Mouse (Mus musculus) kidney, postnatal 36 days (tissue): Measurements from ENCODE around the gene Tpra1.

ENCODE experiments used
- DNase-seq, 2 experiments: peaks; one replicate each; pipeline ENCODE4 v3.0.0; 2021 to 2022; ENCODE audit warnings: mixed read lengths in 2 of 2

The Tpra1 gene

DNA sequence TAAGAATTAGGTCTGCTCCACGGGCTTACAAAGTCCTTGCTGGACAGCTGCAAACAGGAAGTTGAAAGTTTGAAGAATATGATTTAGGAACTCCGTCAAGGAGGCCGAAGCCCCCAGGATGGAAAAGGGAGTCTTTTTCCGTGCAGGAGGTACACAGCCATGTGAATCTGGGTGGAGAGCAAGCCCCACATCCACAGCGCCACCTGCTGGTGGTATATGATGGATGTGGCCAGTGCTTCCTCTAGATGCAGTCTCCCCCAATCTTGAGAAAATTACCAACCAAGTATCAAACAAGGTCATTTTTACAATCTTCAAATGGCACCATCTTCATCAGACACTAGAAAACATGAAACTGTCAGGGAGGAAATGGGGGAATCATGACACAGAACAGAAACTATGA, 8.5 kb upstream of the Tpra1 start:
- peak; percentile 44 to 89 for DNase-seq

GRCm38 (mm10) chr6:88895943-88896342, 6.1 kb upstream of the Tpra1 start:
- no peak for DNase-seq

DNA sequence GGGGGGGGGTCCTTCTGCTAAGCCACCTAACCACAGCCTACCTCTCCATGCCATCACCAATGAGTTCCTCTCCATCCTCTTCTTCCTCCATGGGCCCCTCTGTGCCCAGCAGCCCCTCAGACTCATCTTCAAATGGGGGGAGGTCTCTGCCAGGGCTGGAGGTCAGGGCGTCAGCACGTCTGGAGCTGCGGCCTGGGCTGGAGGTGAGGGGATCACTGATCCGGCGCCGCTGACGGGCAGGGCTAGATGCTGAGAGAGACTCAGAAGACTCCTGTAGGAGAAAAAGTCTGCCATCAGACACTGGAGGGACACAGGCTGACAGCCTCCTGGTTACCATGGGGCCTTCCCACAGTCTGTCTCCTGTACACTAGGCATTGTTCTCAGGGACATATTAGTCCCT, 4.8 kb upstream of the Tpra1 start:
- no peak for DNase-seq

DNA sequence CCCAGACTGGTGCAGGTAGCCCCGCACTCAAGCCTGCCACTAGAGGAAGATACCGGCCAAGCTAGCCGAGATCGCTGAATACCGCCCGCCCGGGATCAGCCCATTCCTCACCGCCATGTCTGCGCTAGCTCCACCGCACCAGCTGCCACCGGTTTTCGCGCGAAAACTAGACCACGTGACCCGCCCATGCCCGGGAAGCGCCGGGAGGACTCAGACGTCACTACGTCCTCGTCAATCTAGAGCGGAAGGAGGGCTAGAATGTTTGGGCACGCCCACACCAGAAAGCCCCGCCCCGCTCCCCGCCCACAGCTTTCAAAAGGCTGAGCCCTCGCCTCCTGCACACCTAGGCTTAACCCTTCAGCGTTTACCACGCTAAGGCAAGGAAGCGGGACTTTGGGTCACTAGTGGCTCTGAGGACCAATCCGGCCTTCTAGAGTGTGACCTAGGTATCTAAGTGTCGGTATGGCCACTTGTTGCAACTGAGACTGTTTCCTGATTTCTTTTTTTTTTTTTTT, 3.5 kb upstream of the Tpra1 start, which contains the start of gene Mcm2:
Gene Mcm2 (minus strand): TSS at position 247 of the 515 bp plus-strand sequence.
- DNase-seq: peak; percentile 98 to 99

DNA sequence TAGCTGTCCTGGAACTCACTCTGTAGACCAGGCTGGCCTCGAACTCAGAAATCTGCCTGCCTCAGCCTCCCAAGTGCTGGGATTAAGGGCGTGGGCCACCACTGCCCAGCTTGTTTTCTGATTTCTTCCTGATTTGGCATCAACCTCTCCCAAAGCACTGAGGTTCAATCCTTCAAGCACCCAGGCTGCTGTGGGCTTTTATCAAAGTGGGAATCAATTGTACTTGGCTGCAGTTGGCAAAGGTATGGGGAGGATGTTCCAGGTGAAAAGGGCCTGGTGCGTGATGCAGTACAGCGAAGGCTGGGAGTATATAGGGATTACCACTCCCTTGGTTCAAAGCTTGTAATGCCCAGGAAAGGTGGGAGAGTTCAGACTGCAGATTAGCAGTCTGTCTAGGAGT, 3.0 kb upstream of the Tpra1 start:
- no peak for DNase-seq

- DNase-seq: no peak
Measured at GRCm38 (mm10) chr6:88899628-88900027, 2.4 kb upstream of the Tpra1 start.

- DNase-seq: peak; percentile 35 to 37
Measured at GRCm38 (mm10) chr6:88901471-88901870, 580 bp upstream of the Tpra1 start.

GRCm38 (mm10) chr6:88903708-88904107, 1.7 kb downstream of the Tpra1 start:
- no peak for DNase-seq

DNA sequence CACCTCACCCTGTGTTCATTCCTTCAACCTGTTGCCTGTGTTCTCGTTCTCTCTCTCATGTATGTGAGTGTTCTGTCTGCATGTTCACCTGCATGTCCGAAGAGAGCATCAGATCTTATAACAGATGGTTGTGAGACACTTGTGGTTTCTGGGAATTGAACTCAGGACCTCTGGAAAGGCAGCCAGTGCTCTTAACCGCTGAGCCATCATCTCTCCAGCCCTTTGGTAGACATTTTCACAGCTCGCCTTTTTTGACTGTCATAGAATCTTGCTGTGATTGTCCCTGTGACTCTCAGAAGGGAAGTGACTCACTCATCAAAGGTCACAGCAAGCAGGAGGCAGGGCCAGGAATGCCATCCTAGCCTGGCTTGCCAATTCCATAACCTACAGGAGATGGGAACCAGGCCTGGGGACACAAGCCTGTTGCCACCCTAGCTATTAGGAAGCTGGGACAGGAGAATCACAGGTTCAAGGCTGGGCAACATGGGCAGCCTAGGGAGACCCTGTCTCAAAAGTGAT, 2.5 kb downstream of the Tpra1 start:
- peak in 1 of 2 experiments; percentile 40 for DNase-seq

DNA sequence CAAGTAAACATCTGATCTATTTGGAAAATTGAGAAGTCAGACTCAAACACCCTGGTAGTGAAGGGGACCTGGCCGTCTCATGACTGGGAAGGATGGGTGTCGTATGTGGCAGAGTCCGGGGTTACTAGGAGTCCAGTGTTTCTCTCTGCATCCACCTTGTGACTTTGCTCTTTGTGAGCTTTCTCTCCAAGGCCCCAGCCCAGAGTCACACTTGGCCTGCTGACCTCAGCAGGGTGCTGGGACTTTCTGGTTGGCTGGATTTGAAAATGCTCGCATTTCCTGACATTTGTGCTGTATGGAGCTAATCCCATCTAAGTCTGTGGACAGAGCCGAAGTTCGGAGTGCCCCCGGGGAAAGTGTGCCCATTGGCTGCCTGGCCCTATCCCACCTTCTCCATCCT, 3.0 kb downstream of the Tpra1 start:
- peak; percentile 44 to 54 for DNase-seq

- peak; percentile 77 to 82 for DNase-seq
Measured at GRCm38 (mm10) chr6:88906369-88907108, 4.5 kb downstream of the Tpra1 start.

- DNase-seq: no peak
Measured at GRCm38 (mm10) chr6:88909151-88909550, 7.1 kb downstream of the Tpra1 start.

DNA sequence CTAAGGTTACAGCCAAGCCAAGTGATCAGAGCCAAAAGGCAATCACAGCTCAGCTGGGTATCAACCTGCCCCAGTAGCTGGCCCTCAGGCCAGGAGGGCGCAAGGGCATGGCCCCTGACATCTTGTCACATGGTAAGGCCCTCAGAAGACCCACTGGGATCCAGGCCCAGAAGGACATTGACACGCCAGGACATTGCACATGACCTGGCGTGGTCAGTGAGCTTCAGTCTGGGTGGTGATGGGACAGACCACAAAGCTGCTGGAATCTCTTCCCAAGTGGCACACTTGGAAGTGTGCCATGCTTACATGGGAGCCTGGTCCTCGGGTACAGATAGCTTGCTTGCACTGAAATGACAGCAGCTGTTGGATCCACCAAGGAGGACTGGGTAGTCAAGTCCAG, 11.0 kb downstream of the Tpra1 start:
- DNase-seq: peak in 1 of 2 experiments; percentile 43

DNA sequence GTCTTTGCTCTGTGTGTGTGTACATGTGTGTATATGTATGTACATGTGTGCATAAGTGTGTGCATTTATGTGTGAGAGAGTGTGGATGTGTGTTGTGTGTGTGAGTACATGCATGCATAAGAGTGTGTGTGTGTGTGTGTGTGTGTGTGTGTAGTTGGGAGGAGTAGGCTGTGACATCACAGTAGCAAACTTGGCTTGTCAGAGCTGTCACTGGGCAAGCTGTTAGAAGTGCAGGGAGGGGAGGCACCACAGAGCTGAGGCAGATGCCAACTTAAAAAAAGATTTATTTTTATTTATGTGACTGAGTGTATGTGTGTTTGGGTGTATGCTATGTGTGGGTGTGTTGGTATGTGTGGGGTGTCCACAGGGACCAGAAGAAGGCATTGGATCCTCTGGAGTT, 11.4 kb downstream of the Tpra1 start:
- DNase-seq: no peak

DNA sequence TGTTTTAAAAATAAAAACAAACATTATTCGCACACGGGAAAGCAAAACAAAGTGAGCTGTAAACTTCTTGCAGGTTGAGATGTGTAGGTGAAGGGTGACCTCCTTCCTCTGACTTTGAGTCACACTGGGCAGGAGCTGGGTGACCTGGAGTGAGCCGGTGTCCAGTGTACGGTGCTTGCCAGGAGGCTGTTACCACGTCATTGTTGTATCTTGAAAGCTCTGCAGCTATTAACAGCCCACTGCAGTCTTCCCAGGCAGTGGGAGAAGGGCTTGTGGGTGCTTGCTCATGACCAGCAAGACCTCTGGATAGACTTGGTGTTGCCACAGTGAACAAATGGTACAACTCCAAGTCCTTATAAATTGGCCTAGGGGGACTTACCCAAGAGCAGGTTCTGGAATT, 12.7 kb downstream of the Tpra1 start:
- no peak for DNase-seq

GRCm38 (mm10) chr6:88915510-88915909, 13.5 kb downstream of the Tpra1 start:
- DNase-seq: no peak

- DNase-seq: peak; percentile 55 to 76
Measured at GRCm38 (mm10) chr6:88916153-88916552, 14.1 kb downstream of the Tpra1 start.

GRCm38 (mm10) chr6:88918802-88919201, 16.8 kb downstream of the Tpra1 start:
- no peak for DNase-seq

DNA sequence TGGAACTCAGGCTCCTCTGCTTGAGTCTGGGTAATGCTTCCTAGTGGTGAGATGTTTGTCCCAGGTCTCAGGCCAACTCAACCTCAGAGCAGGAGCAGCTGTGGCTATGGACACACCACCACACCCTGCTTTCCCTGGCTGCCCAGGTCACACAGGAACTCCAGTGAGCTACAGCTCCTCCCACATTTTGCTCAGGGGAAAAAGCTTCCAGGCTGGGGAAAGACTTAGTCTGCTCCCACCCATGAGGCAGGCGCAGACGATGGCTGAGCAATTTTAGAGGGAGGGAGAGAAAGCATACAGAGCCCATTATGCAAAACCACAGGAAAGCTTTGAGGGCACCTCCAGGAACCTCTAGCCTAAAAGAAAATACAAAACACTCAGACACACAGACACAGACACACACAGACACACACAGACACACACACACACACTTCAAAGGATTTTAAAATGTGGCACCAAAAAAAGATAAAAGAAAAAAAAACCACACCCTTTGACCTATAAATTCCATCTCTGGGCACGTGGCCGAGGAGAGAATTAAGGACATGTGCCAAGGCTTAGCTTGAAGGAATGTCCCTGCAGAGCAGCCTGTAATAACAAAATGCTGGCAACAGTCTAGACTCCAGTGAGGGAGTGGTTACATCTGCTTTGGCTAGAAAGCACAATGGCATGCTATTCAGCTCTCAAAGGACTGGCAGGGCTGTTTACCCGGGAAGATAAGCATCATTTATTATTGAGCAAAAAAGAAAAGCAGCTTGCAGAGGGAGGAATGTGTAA, 22.6 kb downstream of the Tpra1 start:
- peak; percentile 79 to 90 for DNase-seq

- no peak for DNase-seq
Measured at GRCm38 (mm10) chr6:88925640-88926205, 23.7 kb downstream of the Tpra1 start.

- DNase-seq: peak; percentile 38 to 63
Measured at GRCm38 (mm10) chr6:88926870-88927269, 24.8 kb downstream of the Tpra1 start.

DNA sequence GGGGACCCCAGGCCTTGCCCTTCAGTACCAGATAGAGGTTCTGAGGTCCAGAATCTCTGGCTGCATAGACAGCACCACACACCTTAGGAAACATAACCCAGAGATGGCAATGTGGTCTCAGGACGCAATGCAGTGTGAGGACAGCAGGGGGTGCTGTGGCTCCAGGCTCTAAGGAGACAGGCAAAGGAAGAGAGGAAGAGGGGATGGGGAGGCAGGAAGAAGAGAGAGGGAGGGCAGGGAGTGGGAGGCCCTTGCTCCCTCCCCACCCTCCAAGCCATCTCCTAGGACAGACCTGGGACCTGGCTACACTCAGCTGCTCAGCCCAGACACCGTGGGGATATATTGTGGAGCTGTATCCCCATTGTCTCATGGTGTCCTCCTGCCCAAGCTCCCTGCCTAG, 25.5 kb downstream of the Tpra1 start:
- DNase-seq: peak; percentile 74 to 89

GRCm38 (mm10) chr6:88928026-88928425, 26.0 kb downstream of the Tpra1 start:
- no peak for DNase-seq
